Mouse (Mus musculus) megakaryocyte, embryonic 14.5 days (primary cell): ENCODE measurements at regions not wholly inside any gene's neighbourhood (a gene's known extent, or its start where the extent isn't known, plus 50 kb on each side); places are given as distances from the start of the nearest gene placed in this dataset.

Experiments used
- H3K27me3 ChIP-seq: replicated peaks from 2 replicates; pipeline ENCODE3; 2012; ENCODE audit warnings: inconsistent platforms
- H3K36me3 ChIP-seq: replicated peaks from 2 replicates; pipeline ENCODE3; 2012; ENCODE audit warnings: low read length, inconsistent platforms, mixed read lengths
- H3K4me1 ChIP-seq: 2 replicates; pipeline ENCODE4 v1.6.1; 2012; ENCODE audit warnings: inconsistent platforms
- H3K4me3 ChIP-seq: replicated peaks from 2 replicates; pipeline ENCODE3; 2012; ENCODE audit warnings: moderate library complexity, mild to moderate bottlenecking, inconsistent platforms
- H3K9me3 ChIP-seq: 2 replicates; pipeline ENCODE4 v1.6.1; 2012; ENCODE audit warnings: inconsistent platforms
- FLI1 ChIP-seq: IDR thresholded peaks from 2 replicates; pipeline ENCODE4 v1.6.1; 2012; ENCODE audit warnings: low read length, inconsistent platforms, mixed read lengths
- GATA1 ChIP-seq: IDR thresholded peaks from 3 replicates; pipeline ENCODE4 v1.6.1; 2012; ENCODE audit warnings: mixed read lengths, low read length, inconsistent platforms, borderline replicate concordance

DNA sequence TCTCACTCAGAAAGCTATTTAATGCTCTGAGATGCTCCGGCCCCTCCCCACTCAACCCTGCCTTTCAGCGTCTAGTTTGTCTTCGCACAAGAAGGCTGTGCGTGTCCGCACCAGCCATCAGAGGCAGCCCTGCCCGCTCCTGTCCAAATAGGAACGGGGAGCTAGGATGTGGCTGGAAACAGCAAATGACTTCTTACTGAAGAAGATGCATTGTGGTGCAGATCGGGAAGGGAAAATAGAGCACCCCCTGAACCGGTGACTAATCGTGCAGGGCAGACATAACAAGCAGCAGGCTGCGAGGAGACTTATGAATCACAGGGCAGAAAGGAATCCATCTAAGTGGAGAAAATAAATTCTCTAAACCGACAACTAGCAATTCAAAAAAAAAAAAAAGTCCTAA lies 324.5 kb upstream of the Runx1 start:
- TF ChIP-seq GATA1 (no peak), FLI1 (no peak)
- Histone ChIP-seq H3K9me3 (no peaks in the 10 kb centered on the region), H3K36me3 (no peaks in the 10 kb centered on the region), H3K4me3 (no peak overlapping the region), H3K27me3 (peaks cover 11% of the 10 kb centered on the region), H3K4me1 (peaks cover 53% of the 10 kb centered on the region)

DNA sequence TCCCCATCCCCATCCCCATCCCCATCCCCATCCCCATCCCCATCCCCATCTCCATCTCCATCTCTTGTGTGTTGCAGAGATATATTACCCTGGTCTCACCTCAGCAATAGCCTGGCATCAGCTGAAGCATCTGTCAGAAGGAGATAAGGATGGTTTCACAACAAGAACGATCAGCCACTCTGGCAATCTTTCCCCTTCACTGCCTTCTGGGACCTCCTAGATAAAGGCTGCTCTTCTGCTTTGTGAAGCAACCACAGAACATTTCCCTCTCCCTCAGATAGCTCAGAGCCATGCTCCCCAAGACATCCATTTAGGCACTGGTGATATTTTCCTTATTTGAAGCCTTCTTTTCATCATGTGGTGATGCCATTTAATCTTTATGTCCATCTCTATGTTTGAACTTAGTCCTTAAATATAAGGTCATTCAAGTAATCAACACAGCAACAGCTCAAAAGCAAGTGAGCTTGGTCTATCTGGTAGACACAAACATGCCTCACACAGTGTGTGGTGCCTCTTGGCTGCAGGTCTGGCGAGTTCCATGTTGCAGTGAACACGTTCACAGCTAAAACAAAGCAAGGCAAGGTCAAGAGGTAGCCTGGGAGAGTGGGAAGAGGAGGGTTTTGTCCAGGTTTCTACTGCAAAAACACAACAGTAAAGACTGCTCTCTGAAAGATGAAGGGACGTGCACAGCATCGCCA lies 321.7 kb upstream of the Runx1 start:
- H3K36me3 ChIP-seq = no peaks in the 10 kb centered on the region
- H3K9me3 ChIP-seq = no peaks in the 10 kb centered on the region
- H3K4me1 ChIP-seq = peaks cover 53% of the 10 kb centered on the region
- H3K27me3 ChIP-seq = peaks cover 13% of the 10 kb centered on the region
- H3K4me3 ChIP-seq = no peak overlapping the region
- TF ChIP-seq FLI1 (no peak), GATA1 (no peak)

DNA sequence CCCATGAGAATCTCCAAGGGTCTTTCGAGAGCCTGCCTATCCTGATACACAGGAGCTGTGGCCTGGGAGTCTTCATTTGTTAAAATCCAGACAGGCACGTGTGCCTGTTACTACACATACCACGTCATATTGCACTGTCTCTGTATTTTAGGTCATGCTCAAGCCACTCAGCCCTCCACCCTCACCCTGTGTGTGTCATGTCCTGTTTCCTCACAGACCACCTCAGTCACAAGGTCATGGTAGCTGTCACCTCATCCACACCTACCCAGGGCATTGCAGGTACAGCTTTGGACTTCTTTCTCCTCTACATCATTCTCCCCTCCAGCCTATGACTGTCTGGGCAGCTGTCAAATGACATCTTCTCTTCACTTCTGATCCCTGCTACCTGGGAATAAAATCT lies 320.9 kb upstream of the Runx1 start:
- H3K36me3 ChIP-seq = no peaks in the 10 kb centered on the region
- H3K4me1 ChIP-seq = peaks cover 47% of the 10 kb centered on the region

DNA sequence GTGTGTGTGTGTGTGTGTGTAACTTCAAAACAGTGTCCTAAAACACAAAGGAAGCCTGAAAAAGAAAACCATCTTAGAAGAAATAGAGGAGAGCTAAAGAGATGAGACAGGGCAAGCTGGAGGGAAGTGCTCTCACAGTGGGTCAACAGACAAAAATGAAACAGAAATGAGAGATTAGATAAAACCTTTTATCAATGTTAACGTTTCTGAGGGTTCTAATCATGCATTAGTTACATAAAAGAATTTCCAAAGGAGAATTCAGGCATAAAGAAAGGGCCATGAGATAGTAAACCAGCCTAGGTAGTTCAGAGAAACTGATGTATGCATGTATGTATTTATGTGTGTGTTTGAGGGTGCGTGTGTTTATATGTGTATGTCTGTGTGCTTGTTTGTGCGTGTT lies 319.7 kb upstream of the Runx1 start:
- peaks cover 4% of the 10 kb centered on the region; the same call in 1 of the 2 replicates for H3K9me3 ChIP-seq
- H3K36me3 ChIP-seq = no peaks in the 10 kb centered on the region

More for the DNA sequence above, 320.9 kb upstream of the Runx1 start:
- H3K4me3 ChIP-seq = peak overlapping the region; percentile 24
- TF ChIP-seq FLI1 = no peak
- no peak for TF ChIP-seq GATA1
- peaks cover 19% of the 10 kb centered on the region for H3K27me3 ChIP-seq
- peaks cover 2% of the 10 kb centered on the region; the same call in 1 of the 2 replicates for H3K9me3 ChIP-seq

DNA sequence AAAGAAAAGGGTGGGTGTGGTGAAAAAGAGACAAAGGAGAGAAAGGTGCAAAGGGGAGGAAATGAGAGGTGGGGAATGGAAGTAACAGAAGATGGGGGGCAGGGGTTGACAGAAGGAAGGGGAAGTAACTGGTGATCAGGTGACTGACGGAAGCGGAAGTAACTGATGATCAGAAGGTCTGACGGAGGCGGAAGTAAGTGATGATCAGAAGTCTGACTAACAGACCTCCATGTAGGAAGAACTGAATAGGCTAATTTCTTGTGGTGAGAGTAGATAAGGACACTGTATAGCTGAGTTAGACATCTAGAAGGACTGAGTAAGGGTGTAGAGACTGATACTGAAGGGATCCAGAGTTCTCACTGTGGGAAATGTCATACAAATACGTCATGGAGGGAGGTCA lies 318.1 kb upstream of the Runx1 start:
- Histone ChIP-seq H3K9me3 (peaks cover 4% of the 10 kb centered on the region; the same call in 1 of the 2 replicates), H3K4me1 (peaks cover 45% of the 10 kb centered on the region)

More for the DNA sequence above, 319.7 kb upstream of the Runx1 start:
- TF ChIP-seq FLI1 = no peak
- TF ChIP-seq GATA1 = no peak
- Histone ChIP-seq H3K4me1 (peaks cover 44% of the 10 kb centered on the region), H3K27me3 (peaks cover 20% of the 10 kb centered on the region), H3K4me3 (no peak overlapping the region)

DNA sequence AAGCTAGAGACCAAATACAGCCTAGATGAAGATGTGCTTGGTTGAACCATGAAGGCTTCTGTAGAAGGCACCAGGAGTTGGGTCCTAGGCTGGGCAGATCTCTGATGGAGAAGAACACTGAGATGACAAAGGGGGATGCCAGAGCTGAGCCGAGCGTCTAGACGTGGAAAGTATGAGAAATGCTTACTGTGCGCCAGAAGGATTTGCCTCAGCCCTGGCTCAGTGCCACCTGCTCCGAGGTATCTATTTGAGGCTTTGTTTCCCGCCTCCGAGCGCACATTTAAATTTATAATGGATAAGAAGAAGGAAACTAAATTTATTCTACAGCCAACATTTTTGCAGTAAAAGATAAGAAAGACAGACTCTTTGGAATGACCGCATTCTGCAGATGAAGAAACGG lies 317.2 kb upstream of the Runx1 start:
- TF ChIP-seq GATA1 (no peak), FLI1 (no peak)
- Histone ChIP-seq H3K36me3 (no peaks in the 10 kb centered on the region), H3K4me1 (peaks cover 37% of the 10 kb centered on the region), H3K4me3 (no peak overlapping the region), H3K27me3 (peaks cover 15% of the 10 kb centered on the region), H3K9me3 (peaks cover 4% of the 10 kb centered on the region; the same call in 1 of the 2 replicates)

More for the DNA sequence above, 318.1 kb upstream of the Runx1 start:
- Histone ChIP-seq H3K27me3 (peaks cover 17% of the 10 kb centered on the region), H3K36me3 (no peaks in the 10 kb centered on the region), H3K4me3 (no peak overlapping the region)
- TF ChIP-seq FLI1 = no peak
- no peak for TF ChIP-seq GATA1

DNA sequence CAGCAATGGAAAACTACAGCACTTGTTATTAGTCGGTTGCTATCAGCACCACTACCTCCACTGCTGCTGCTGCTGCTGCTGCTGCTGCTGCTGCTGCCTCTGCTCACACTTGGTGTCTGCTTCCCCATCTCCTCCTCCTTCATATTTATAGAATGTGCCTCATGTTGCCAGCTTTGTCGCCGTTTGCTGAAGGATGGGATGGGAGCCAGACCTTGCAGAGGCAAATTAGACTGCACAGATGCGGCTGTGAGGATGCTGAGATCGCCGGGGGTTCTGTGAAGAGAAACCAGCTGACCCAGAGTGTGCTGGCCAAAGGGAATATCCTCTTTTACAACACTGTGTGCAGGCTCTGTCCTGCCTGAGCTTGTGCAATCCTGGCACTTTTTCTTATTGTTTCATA lies 316.0 kb upstream of the Runx1 start:
- TF ChIP-seq FLI1 (no peak), GATA1 (no peak)
- Histone ChIP-seq H3K9me3 (peaks cover 4% of the 10 kb centered on the region; the same call in 1 of the 2 replicates), H3K4me1 (peaks cover 30% of the 10 kb centered on the region), H3K4me3 (peak overlapping the region; percentile 2), H3K36me3 (no peaks in the 10 kb centered on the region), H3K27me3 (peaks cover 22% of the 10 kb centered on the region)

DNA sequence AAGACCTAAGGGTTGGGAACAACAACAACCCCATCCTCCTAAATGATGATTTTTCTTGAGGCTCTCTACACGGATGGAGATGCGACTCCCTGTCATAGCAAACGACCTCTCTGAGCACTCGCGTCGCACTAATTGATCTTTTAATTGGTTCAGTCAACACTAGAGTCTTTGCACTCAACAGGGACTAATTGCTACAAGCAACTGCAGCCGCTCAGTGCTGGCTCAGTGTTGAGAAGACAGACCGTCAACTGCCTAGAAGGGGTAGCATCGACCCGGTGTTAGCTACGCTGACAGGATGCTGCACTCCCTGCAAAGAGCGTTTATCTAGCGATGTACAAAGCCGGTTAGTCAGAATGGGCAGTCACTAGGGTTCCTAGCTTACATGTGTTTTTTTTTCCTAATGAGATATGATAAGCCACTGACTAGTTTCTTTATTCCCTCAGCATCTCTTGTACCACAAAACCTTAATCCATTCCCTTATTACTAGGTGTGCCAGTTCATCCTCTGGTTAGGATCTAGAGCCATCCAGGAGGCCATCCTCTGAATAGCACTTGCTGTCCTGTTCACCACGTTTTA lies 314.7 kb upstream of the Runx1 start:
- Histone ChIP-seq H3K9me3 (peaks cover 4% of the 10 kb centered on the region; the same call in 1 of the 2 replicates), H3K27me3 (peaks cover 19% of the 10 kb centered on the region), H3K36me3 (no peaks in the 10 kb centered on the region), H3K4me1 (peaks cover 26% of the 10 kb centered on the region), H3K4me3 (no peak overlapping the region)
- no peak for TF ChIP-seq GATA1
- no peak for TF ChIP-seq FLI1

DNA sequence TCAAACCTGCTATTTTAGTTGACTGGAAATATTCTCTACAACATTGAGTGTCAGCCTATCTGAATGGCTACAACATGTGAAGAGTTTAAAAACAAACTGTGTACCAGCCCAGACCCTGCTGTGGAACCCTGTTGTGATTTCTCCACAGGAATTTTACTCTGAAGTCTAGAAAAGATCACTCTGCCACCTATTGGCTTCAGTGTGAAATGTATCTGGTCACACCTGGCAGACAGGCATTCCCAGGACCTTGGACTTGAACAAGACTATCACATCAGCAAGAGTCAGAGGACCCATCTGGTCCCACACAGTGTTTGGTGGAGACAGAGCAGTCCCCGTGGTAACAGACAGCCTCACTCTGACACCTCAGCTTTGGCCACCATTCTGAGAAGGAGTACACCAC lies 311.3 kb upstream of the Runx1 start:
- no peak for TF ChIP-seq GATA1
- TF ChIP-seq FLI1 = no peak
- H3K9me3 ChIP-seq = peaks cover 4% of the 10 kb centered on the region; the same call in 1 of the 2 replicates
- no peak overlapping the region for H3K4me3 ChIP-seq
- H3K36me3 ChIP-seq = no peaks in the 10 kb centered on the region
- H3K27me3 ChIP-seq = peaks cover 15% of the 10 kb centered on the region
- H3K4me1 ChIP-seq = peaks cover 15% of the 10 kb centered on the region; the same call in 1 of the 2 replicates

DNA sequence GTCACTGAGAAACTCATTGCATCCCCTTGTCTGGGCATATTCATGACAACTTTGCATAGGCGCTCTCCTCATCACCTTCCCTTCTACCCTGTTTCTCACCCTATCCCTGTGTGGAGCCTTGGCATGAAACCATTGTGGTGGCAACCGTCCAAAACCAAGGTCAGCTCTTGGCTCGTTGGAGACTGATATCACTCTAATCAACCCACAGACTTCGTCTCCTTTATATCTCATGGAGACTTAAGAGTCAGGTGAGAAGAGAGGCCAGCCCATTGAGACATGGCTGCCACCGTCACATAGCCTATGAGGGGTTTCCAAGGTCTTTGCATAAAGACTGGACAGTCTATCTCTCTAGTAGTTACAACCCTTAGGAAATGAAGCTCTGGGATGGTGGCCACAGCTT lies 305.5 kb upstream of the Runx1 start:
- Histone ChIP-seq H3K36me3 (no peaks in the 10 kb centered on the region), H3K4me1 (peaks cover 48% of the 10 kb centered on the region), H3K4me3 (no peak overlapping the region), H3K27me3 (peaks cover 3% of the 10 kb centered on the region), H3K9me3 (no peaks in the 10 kb centered on the region)
- no peak for TF ChIP-seq FLI1
- TF ChIP-seq GATA1 = no peak
